Mouse (Mus musculus) kidney, postnatal 0 days (tissue): ENCODE data around the gene Srarp. TPM values are rescaled to one million over a fixed set of nuclear protein-coding genes. Genes with fewer than 3 reads are reported as not detected.

Experiments used
- ATAC-seq: fragments of 200-750 bp; cut with Nextera tagmentation; replicated peaks from 2 replicates; pipeline ENCODE4 v1.8.0; 2017; ENCODE audit warnings: low read depth, moderate number of reproducible peaks, moderate TSS enrichment, moderate library complexity; ENCODE audit not compliant: low FRiP score
- DNase-seq: peaks from one replicate; pipeline ENCODE4 v3.0.0-alpha.2; 2016; ENCODE audit warnings: low spot score
- H3K27ac ChIP-seq: fragments of 300-500 bp; sonication (generic); 2 replicates; pipeline ENCODE4 v1.5.1; 2014; ENCODE audit warnings: mild to moderate bottlenecking
- H3K27me3 ChIP-seq: fragments of 300-500 bp; sonication (generic); 2 replicates; pipeline ENCODE4 v1.6.1; 2014; ENCODE audit warnings: low read length, mixed read lengths; ENCODE audit not compliant: insufficient read depth
- H3K36me3 ChIP-seq: fragments of 300-500 bp; sonication (generic); 2 replicates; pipeline ENCODE4 v1.6.1; 2014; ENCODE audit warnings: low read length, mixed read lengths; ENCODE audit not compliant: insufficient read depth
- H3K4me1 ChIP-seq: fragments of 300-500 bp; sonication (generic); replicated peaks from 2 replicates; pipeline ENCODE4 v1.6.1; 2014; ENCODE audit warnings: antibody characterized with exemption, low read length, mixed read lengths; ENCODE audit not compliant: insufficient read depth
- H3K4me2 ChIP-seq: fragments of 300-500 bp; sonication (generic); 2 replicates; pipeline ENCODE4 v1.6.1; 2014; ENCODE audit warnings: mild to moderate bottlenecking, low read length, moderate library complexity, mixed read lengths
- H3K4me3 ChIP-seq: fragments of 300-500 bp; sonication (generic); replicated peaks from 2 replicates; pipeline ENCODE4 v1.5.1; 2014; ENCODE audit warnings: low read depth, low read length
- H3K9ac ChIP-seq: fragments of 300-500 bp; sonication (generic); 2 replicates; pipeline ENCODE4 v1.6.1; 2014; ENCODE audit warnings: low read depth, low read length
- H3K9me3 ChIP-seq: fragments of 300-500 bp; sonication (generic); replicated peaks from 2 replicates; pipeline ENCODE4 v1.6.1; 2016; ENCODE audit warnings: low read length, inconsistent platforms, mixed read lengths
- CTCF ChIP-seq: IDR thresholded peaks from 2 replicates; pipeline ENCODE4 v1.5.1; 2016; ENCODE audit warnings: antibody characterized with exemption, low read depth, mild to moderate bottlenecking, moderate library complexity
- WGBS: fragments of 180-500 bp; shearing (Covaris S2); extraction: QIAGEN DNeasy Blood & Tissue Kit; methylation state at CpG from one replicate; pipeline ENCODE4 v1.1.7; 2014; 5-methylcytosine and 5-hydroxymethylcytosine counted together
- polyA plus RNA-seq: library from polyadenylated mRNA; unstranded; fragments of >200 nt; fragmentation: Nextera tagmentation; extraction: Ambion mirVana; gene quantifications from 2 replicates; pipeline ENCODE4 v1.2.1, GENCODE M21; 2015

Gene Srarp
- polyA plus RNA-seq, 1 experiment from 2014 or later, result 0.47 TPM

DNA sequence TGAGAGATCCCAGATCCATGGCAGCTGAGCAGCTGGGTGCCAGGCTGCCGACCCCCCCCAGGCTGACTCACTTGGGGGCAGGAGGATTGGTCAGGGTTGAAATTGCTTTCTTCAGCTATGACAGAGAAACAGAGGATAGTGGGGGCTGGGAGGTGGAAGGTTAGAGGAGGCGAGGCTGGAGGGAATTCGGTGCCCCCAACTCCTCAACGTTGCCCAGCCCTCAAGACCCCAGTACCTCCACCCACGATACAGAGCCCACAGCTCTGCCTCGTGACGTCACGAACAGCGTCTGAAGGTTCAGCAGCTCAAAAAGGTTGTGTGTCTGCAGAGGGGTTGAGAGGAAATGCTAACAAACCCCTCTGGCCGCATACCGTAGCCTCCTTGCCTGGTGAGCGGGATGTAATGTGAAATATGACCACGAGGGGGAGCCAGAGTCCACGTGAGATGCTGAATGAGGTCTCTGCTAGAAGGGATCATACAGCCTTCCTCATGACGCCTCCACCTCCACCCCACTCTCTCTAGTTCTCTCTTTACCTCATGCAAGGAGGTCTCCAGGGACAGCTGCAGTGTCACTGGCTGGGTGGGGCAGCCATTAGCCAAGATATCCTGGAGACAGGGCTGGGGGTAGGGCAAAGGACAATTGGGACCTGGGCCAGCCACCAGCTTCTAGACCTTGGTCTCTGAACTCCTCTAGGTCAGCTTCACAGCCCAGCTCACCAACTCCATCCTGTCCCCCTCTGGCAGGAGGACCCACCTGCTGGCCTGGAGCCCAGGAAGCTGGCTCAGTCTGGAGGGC is 31.2 kb downstream of the Srarp start:
- no peaks in the 10 kb centered on the region for H3K9me3 ChIP-seq
- H3K4me3 ChIP-seq, result no peak overlapping the region
- no peaks in the 10 kb centered on the region for H3K27me3 ChIP-seq
- 16% methylated on average over 15 of the region's 15 CpGs for WGBS
- peak; percentile 99 for TF ChIP-seq CTCF
- H3K27ac ChIP-seq, result no peak overlapping the region
- H3K4me2 ChIP-seq, result peak overlapping the region; percentile 39
- peak; percentile 91 for DNase-seq
- no peaks in the 10 kb centered on the region for H3K36me3 ChIP-seq
- no peak overlapping the region for H3K9ac ChIP-seq
- ATAC-seq, result peak; percentile 70
- peaks cover 5% of the 10 kb centered on the region; the same call in 1 of the 2 replicates for H3K4me1 ChIP-seq

DNA sequence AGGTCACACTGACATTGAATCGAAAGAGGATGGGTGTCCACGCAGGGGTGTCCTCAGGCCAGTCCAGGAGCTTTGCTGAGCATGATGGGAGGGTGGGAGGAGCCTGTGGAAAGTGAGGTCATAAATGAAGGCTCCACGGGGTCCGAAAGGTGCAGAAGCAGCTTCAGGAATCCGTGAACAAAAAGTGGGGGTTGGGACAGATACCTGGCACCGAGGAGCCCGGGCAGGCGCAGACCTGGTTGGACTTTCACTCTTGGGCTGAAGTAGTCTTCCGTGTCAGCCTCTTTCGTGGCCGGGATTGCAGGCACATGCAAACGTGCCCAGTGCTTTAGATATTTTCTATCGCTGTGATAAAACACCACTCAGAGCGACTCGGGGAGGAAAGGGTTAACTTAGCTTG is 35.7 kb downstream of the Srarp start:
- no peak overlapping the region for H3K9ac ChIP-seq
- H3K27ac ChIP-seq, result no peak overlapping the region
- H3K4me3 ChIP-seq, result no peak overlapping the region
- no peak; the same call in 1 of the 2 replicates for ATAC-seq
- no peaks in the 10 kb centered on the region for H3K9me3 ChIP-seq
- 80% methylated on average over 15 of the region's 15 CpGs for WGBS
- no peaks in the 10 kb centered on the region for H3K4me1 ChIP-seq
- H3K36me3 ChIP-seq, result no peaks in the 10 kb centered on the region
- TF ChIP-seq CTCF, result no peak
- H3K4me2 ChIP-seq, result no peak overlapping the region
- no peak for DNase-seq
- no peaks in the 10 kb centered on the region for H3K27me3 ChIP-seq

DNA sequence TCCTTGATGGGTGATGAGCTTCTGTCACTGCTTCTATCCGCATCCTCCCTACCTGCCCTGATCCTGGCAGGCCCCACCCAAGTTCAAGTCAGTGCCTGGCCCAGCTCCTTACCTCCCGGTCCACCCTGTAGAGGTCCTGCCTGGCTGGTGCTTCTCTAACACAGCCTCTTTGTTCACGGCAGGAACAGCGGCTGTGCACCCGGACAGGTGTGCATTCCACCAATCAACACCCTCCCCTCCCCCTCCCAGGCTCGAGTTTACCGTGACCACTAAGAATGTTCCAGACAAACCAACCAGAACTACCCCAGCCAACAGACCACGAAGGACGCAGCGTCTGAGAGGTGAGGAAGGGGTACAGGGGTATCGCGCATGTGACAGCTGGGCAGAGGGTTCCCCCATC is 37.4 kb downstream of the Srarp start, which contains the start of gene Clcnka:
Gene Clcnka, minus strand, starts transcription at position 180 of the 400 bp plus-strand sequence.
- 39% methylated on average over 12 of the region's 12 CpGs for WGBS

DNA sequence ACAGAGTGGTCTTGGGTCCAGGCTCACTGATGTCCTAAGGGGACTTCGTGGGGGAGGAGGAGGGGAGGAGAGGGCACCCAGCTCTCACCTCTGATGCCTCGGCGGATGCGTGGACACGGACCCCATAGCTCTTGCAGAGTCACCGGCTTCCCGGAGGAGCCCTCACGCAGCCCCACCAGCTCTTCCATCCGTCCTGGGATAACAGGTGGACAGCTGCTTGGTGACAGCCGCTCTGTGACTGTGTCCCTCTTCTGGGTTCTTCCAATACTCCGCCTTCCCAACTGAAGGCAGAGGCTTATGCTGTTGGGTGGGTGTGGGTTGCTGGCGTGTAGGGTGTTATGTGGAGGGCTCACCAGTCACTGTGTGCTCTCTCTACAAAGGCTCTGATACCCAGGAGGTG is 38.0 kb downstream of the Srarp start:
- TF ChIP-seq CTCF, result no peak
- 0 out of 2 replicates have a peak, but pooled peaks cover 4% of the 10 kb centered on the region for H3K4me1 ChIP-seq
- H3K4me3 ChIP-seq, result no peak overlapping the region
- ATAC-seq (no peak), DNase-seq (no peak)
- no peaks in the 10 kb centered on the region for H3K9me3 ChIP-seq
- peak overlapping the region; percentile 19 for H3K4me2 ChIP-seq
- no peak overlapping the region for H3K9ac ChIP-seq
- 68% methylated on average over 12 of the region's 12 CpGs for WGBS
- H3K27me3 ChIP-seq, result no peaks in the 10 kb centered on the region
- no peak overlapping the region; the same call in 1 of the 2 replicates for H3K27ac ChIP-seq
- no peaks in the 10 kb centered on the region for H3K36me3 ChIP-seq

More for the DNA sequence above, 37.4 kb downstream of the Srarp start, which contains the start of gene Clcnka:
- Histone ChIP-seq H3K27me3 (no peaks in the 10 kb centered on the region), H3K4me2 (peak within 1 kb of the TSS; percentile 19), H3K4me3 (no peak within 1 kb of the TSS), H3K36me3 (no peaks in the 10 kb centered on the region), H3K4me1 (0 out of 2 replicates have a peak, but pooled peaks cover 4% of the 10 kb centered on the region), H3K9me3 (no peaks in the 10 kb centered on the region), H3K27ac (peak within 1 kb of the TSS; percentile 68), H3K9ac (peak within 1 kb of the TSS; percentile 35; the same call in 1 of the 2 replicates)
- peak; percentile 11 for DNase-seq
- no peak for TF ChIP-seq CTCF
- peak; percentile 53; the same call in 1 of the 2 replicates for ATAC-seq

DNA sequence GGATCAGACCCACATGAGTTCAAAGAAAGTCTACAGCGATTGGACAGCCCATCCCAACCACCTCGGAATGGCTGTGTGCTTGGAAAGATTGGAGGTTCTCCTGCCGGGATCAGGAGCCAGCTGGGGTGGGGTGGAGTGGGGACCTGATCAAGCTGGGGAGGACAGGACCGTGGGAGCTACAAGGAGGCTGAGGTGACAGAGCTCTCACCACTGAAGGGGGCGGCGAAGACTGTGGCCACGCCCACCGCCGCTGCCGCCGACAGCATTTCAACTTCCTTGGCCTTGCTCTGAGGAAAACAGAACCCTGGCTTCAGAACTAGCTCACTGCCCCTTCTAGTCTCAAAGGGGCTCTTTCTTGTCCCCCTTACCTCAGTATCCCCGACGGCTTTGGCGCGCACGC is 41.2 kb downstream of the Srarp start:
- WGBS, result 15% methylated on average over 16 of the region's 16 CpGs
- ATAC-seq, result peak; percentile 41
- Histone ChIP-seq H3K9ac (0 out of 2 replicates have a peak overlapping the region, but pooled peaks have one; percentile 9), H3K4me2 (peak overlapping the region; percentile 37), H3K9me3 (no peaks in the 10 kb centered on the region), H3K27me3 (no peaks in the 10 kb centered on the region), H3K36me3 (no peaks in the 10 kb centered on the region), H3K27ac (no peak overlapping the region), H3K4me3 (no peak overlapping the region), H3K4me1 (0 out of 2 replicates have a peak, but pooled peaks cover 4% of the 10 kb centered on the region)
- no peak for TF ChIP-seq CTCF
- DNase-seq, result peak; percentile 41

DNA sequence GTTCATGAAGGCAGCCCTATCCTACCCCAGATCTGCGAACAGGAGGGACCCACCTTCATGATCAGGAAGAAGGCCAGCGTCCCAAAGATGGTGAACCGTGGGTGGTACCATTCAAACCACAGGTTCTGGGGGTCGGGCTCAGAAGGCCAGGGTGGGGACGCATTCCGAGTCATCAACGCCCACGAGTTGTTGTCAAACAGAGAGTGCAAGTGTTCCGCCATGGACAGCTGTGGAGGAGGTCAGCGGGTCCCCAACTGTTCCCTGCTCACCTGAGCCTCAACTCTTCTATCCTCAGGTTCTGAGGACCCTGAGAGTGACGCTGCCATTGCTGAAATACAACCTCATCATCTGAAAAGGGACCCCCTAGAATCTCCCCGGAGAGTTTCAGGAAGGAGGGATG is 44.6 kb downstream of the Srarp start:
- no peak for TF ChIP-seq CTCF
- Histone ChIP-seq H3K27ac (no peak overlapping the region), H3K4me2 (no peak overlapping the region), H3K4me3 (no peak overlapping the region), H3K36me3 (no peaks in the 10 kb centered on the region), H3K9me3 (no peaks in the 10 kb centered on the region), H3K4me1 (0 out of 2 replicates have a peak, but pooled peaks cover 4% of the 10 kb centered on the region), H3K27me3 (no peaks in the 10 kb centered on the region), H3K9ac (no peak overlapping the region)
- ATAC-seq (no peak), DNase-seq (no peak)
- WGBS, result 77% methylated on average over 12 of the region's 12 CpGs
